Comparison of ENCODE assay signal across 14 mouse cellular contexts in the genomic region with DNA sequence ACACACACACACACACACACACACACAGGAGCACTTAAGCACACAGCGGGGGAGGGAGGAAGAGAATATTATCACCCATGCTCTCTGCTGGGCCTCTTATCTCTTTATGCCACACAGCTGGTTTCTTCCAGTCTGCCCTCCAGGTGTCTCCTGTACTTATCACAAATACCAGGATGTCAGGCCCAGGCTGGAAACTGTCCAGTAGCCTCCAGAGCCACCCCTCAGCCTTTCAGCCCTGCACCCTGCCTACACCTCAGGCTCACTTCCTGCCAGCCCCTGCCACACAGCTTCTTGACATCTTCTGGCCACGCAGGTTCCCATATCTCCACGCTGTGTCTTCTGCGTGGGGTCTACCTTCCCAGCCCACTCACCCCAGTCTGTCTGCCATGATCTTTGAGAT.
DNase-seq lines count a peak whose midpoint lies in the region; ATAC-seq and TF ChIP-seq lines count a peak whose summit lies in the region.
"Had no signal": no experiment of that assay in that cellular context is flagged by ENCODE, and none has a peak within 500 bp of the region (broad histone marks: within the 10 kb centered on the region; RNA-seq: fewer than 3 reads in every experiment).

No protein-coding gene starts in this region.

- H3K4me2 ChIP-seq in lung, embryonic 15.5 days: no peak overlapping the region
- H3K4me2 ChIP-seq in lung, postnatal 0 days (replicated peaks; ENCODE audit: low read depth, low read length): no peak overlapping the region
- H3K4me2 ChIP-seq in intestine, postnatal 0 days (replicated peaks; ENCODE audit: low read depth): no peak overlapping the region
- H3K4me2 ChIP-seq: embryonic facial prominence, embryonic 15.5 days had no signal

- H3K27me3 ChIP-seq in lung, embryonic 15.5 days: no peaks in the 10 kb centered on the region
- no peaks in the 10 kb centered on the region for H3K27me3 ChIP-seq in lung, postnatal 0 days (replicated peaks; ENCODE audit: insufficient read depth, low read length)
- H3K27me3 ChIP-seq in intestine, postnatal 0 days (replicated peaks; ENCODE audit: control insufficient read depth, insufficient read depth, low read length): 0 out of 2 replicates have a peak, but pooled peaks cover 4% of the 10 kb centered on the region
- H3K27me3 ChIP-seq: embryonic facial prominence, embryonic 15.5 days; neural tube, embryonic 15.5 days; Patski had no signal

- TF ChIP-seq CTCF in lung, postnatal 0 days (IDR thresholded peaks at IDR 0.05): no peak
- 0 out of 2 replicates have a peak, but pooled peaks have one; percentile 18 for TF ChIP-seq CTCF in intestine, postnatal 0 days (IDR thresholded peaks at IDR 0.05; ENCODE audit: low read depth)

- H3K4me1 ChIP-seq in lung, embryonic 15.5 days: peaks cover 47% of the 10 kb centered on the region
- H3K4me1 ChIP-seq in lung, postnatal 0 days (ENCODE audit: insufficient read depth, low read depth, low read length): no peaks in the 10 kb centered on the region
- peaks cover 6% of the 10 kb centered on the region; the same call in 1 of the 2 replicates for H3K4me1 ChIP-seq in intestine, postnatal 0 days (replicated peaks; ENCODE audit: control insufficient read depth, insufficient read depth, low read length)

- ATAC-seq in lung, embryonic 15.5 days (ENCODE audit: borderline replicate concordance, extremely low read depth, low FRiP score, low TSS enrichment): peak; percentile 29; the same call in 1 of the 2 replicates
- ATAC-seq in lung, postnatal 0 days: no peak
- ATAC-seq in intestine, postnatal 0 days: no peak
- ATAC-seq in monocyte, adult 5-6 weeks (replicated peaks; ENCODE audit: insufficient number of reproducible peaks, low FRiP score, low TSS enrichment, poor library complexity, severe bottlenecking): no peak
- ATAC-seq: Patski had no signal

- H3K9ac ChIP-seq in lung, embryonic 15.5 days: no peak overlapping the region
- H3K9ac ChIP-seq in lung, postnatal 0 days (replicated peaks; ENCODE audit: low read depth): no peak overlapping the region
- no peak overlapping the region for H3K9ac ChIP-seq in intestine, postnatal 0 days (ENCODE audit: low read depth, low read length)
- H3K9ac ChIP-seq: embryonic facial prominence, embryonic 15.5 days had no signal

- H3K27ac ChIP-seq in lung, embryonic 15.5 days: no peak overlapping the region
- no peak overlapping the region for H3K27ac ChIP-seq in lung, postnatal 0 days (ENCODE audit: low read length)
- no peak overlapping the region for H3K27ac ChIP-seq in intestine, postnatal 0 days (ENCODE audit: low read depth, low read length)
- H3K27ac ChIP-seq: embryonic facial prominence, embryonic 15.5 days had no signal

- no peak for TF ChIP-seq EP300 in lung, postnatal 0 days (IDR thresholded peaks at IDR 0.05)

- H3K36me3 ChIP-seq in lung, embryonic 15.5 days: no peaks in the 10 kb centered on the region
- no peaks in the 10 kb centered on the region for H3K36me3 ChIP-seq in lung, postnatal 0 days (ENCODE audit: insufficient read depth, low read length)
- no peaks in the 10 kb centered on the region for H3K36me3 ChIP-seq in intestine, postnatal 0 days (ENCODE audit: control insufficient read depth, insufficient read depth)
- H3K36me3 ChIP-seq: embryonic facial prominence, embryonic 15.5 days; neural tube, embryonic 15.5 days had no signal

- DNase-seq in adrenal gland, postnatal 14 days: peak; percentile 21
- DNase-seq in adrenal gland, postnatal 10 days: no peak
- no peak for DNase-seq in lung, postnatal 0 days (ENCODE audit: low spot score)
- DNase-seq in spleen, postnatal 4 days (ENCODE audit: low spot score in 2 of 2): peak; percentile 80 to 83
- DNase-seq in left cerebral cortex, adult 18-20 months (ENCODE audit: low spot score in 2 of 2): no peak
- DNase-seq: gastrocnemius, adult 2 months; kidney, adult 2 months; lung, postnatal 4 days had no signal

- no peaks in the 10 kb centered on the region for H3K9me3 ChIP-seq in lung, embryonic 15.5 days
- no peaks in the 10 kb centered on the region for H3K9me3 ChIP-seq in lung, postnatal 0 days (ENCODE audit: low read length)
- H3K9me3 ChIP-seq in intestine, postnatal 0 days (ENCODE audit: control insufficient read depth): no peaks in the 10 kb centered on the region
- H3K9me3 ChIP-seq: embryonic facial prominence, embryonic 15.5 days; neural tube, embryonic 15.5 days had no signal

- no peak overlapping the region for H3K4me3 ChIP-seq in lung, embryonic 15.5 days
- no peak overlapping the region for H3K4me3 ChIP-seq in lung, postnatal 0 days (ENCODE audit: low read depth, low read length)
- no peak overlapping the region for H3K4me3 ChIP-seq in intestine, postnatal 0 days (ENCODE audit: low read depth, low read length)
- H3K4me3 ChIP-seq: embryonic facial prominence, embryonic 15.5 days; gastrocnemius, adult 2 months; neural tube, embryonic 15.5 days had no signal

- WGBS in lung, embryonic 15.5 days: 44% methylated on average over 4 of the region's 4 CpGs
- WGBS in lung, postnatal 0 days: 56% methylated on average over 3 of the region's 4 CpGs
- WGBS in intestine, postnatal 0 days: 62% methylated on average over 4 of the region's 4 CpGs

Comparison
In these comparisons a context has a peak if more than half of its experiments do, and no peak if none do; other contexts are left out.
1. DNase-seq: peak in adrenal gland, postnatal 14 days (single experiment) and spleen, postnatal 4 days (2 of 2); none in adrenal gland, postnatal 10 days (single experiment), lung, postnatal 0 days (single experiment) and left cerebral cortex, adult 18-20 months (0 of 2).